Mouse (Mus musculus): ENCODE measurements at regions not wholly inside any gene's neighbourhood (a gene's known extent, or its start where the extent isn't known, plus 50 kb on each side); places are given as distances from the start of the nearest gene placed in this dataset.

- ATAC-seq (ENCODE audit: low read depth), result no peak
- no peaks in the 10 kb centered on the region for H3K27me3 ChIP-seq (ENCODE audit: control insufficient read depth, insufficient read depth, low read length)
- 83% methylated on average over 5 of the region's 5 CpGs for WGBS
These were observed 457.7 kb downstream of the Rnf144b start for GRCm38 (mm10) chr13:47580144-47580543.

GRCm38 (mm10) chr13:47585158-47585557 is 462.7 kb downstream of the Rnf144b start:
- no peak overlapping the region for H3K4me3 ChIP-seq (ENCODE audit: low read depth, low read length)
- no peaks in the 10 kb centered on the region for H3K27me3 ChIP-seq (ENCODE audit: control insufficient read depth, insufficient read depth, low read length)
- no peak for ATAC-seq (ENCODE audit: low read depth)
- H3K4me2 ChIP-seq (ENCODE audit: low read depth, low read length), result no peak overlapping the region
- H3K4me1 ChIP-seq (ENCODE audit: control insufficient read depth, insufficient read depth, low read length), result no peaks in the 10 kb centered on the region
- H3K36me3 ChIP-seq (ENCODE audit: control insufficient read depth, insufficient read depth, low read length), result no peaks in the 10 kb centered on the region
- H3K9me3 ChIP-seq (ENCODE audit: control insufficient read depth, low read length), result no peaks in the 10 kb centered on the region
- 75% methylated on average over 1 of the region's 1 CpGs for WGBS
- H3K27ac ChIP-seq (ENCODE audit: low read depth, low read length), result no peak overlapping the region
- no peak overlapping the region for H3K9ac ChIP-seq (replicated peaks; ENCODE audit: low read depth, low read length)

More at GRCm38 (mm10) chr13:47580144-47580543, 457.7 kb downstream of the Rnf144b start:
- Histone ChIP-seq H3K9ac (replicated peaks; ENCODE audit: low read depth, low read length) (no peak overlapping the region), H3K4me3 (ENCODE audit: low read depth, low read length) (no peak overlapping the region), H3K4me2 (ENCODE audit: low read depth, low read length) (no peak overlapping the region), H3K4me1 (ENCODE audit: control insufficient read depth, insufficient read depth, low read length) (no peaks in the 10 kb centered on the region), H3K27ac (ENCODE audit: low read depth, low read length) (no peak overlapping the region), H3K9me3 (ENCODE audit: control insufficient read depth, low read length) (no peaks in the 10 kb centered on the region), H3K36me3 (ENCODE audit: control insufficient read depth, insufficient read depth, low read length) (no peaks in the 10 kb centered on the region)

- no peak for ATAC-seq (ENCODE audit: low read depth)
- Histone ChIP-seq H3K4me1 (ENCODE audit: control insufficient read depth, insufficient read depth, low read length) (no peaks in the 10 kb centered on the region), H3K27me3 (ENCODE audit: control insufficient read depth, insufficient read depth, low read length) (no peaks in the 10 kb centered on the region), H3K36me3 (ENCODE audit: control insufficient read depth, insufficient read depth, low read length) (no peaks in the 10 kb centered on the region), H3K27ac (ENCODE audit: low read depth, low read length) (no peak overlapping the region), H3K4me2 (ENCODE audit: low read depth, low read length) (no peak overlapping the region), H3K9ac (replicated peaks; ENCODE audit: low read depth, low read length) (no peak overlapping the region), H3K4me3 (ENCODE audit: low read depth, low read length) (no peak overlapping the region), H3K9me3 (ENCODE audit: control insufficient read depth, low read length) (no peaks in the 10 kb centered on the region)
- WGBS, result 48% methylated on average over 1 of the region's 1 CpGs
These were observed 480.2 kb downstream of the Rnf144b start for GRCm38 (mm10) chr13:47602646-47603045.

- ATAC-seq (ENCODE audit: low read depth), result no peak
- 86% methylated on average over 4 of the region's 4 CpGs for WGBS
These were observed 489.0 kb downstream of the Rnf144b start for GRCm38 (mm10) chr13:47611439-47611838.

GRCm38 (mm10) chr13:47636511-47637103 is 514.2 kb downstream of the Rnf144b start:
- ATAC-seq (ENCODE audit: low read depth), result no peak
- no peak overlapping the region for H3K9ac ChIP-seq (replicated peaks; ENCODE audit: low read depth, low read length)
- no peak overlapping the region for H3K27ac ChIP-seq (ENCODE audit: low read depth, low read length)
- H3K9me3 ChIP-seq (ENCODE audit: control insufficient read depth, low read length), result no peaks in the 10 kb centered on the region
- no peaks in the 10 kb centered on the region for H3K36me3 ChIP-seq (ENCODE audit: control insufficient read depth, insufficient read depth, low read length)
- no peaks in the 10 kb centered on the region for H3K27me3 ChIP-seq (ENCODE audit: control insufficient read depth, insufficient read depth, low read length)
- WGBS, result 28% methylated on average over 8 of the region's 8 CpGs
- H3K4me1 ChIP-seq (ENCODE audit: control insufficient read depth, insufficient read depth, low read length), result peaks cover 6% of the 10 kb centered on the region; the same call in 1 of the 2 replicates
- no peak overlapping the region for H3K4me2 ChIP-seq (ENCODE audit: low read depth, low read length)
- no peak overlapping the region for H3K4me3 ChIP-seq (ENCODE audit: low read depth, low read length)

More at GRCm38 (mm10) chr13:47611439-47611838, 489.0 kb downstream of the Rnf144b start:
- Histone ChIP-seq H3K9ac (replicated peaks; ENCODE audit: low read depth, low read length) (no peak overlapping the region), H3K9me3 (ENCODE audit: control insufficient read depth, low read length) (no peaks in the 10 kb centered on the region), H3K27me3 (ENCODE audit: control insufficient read depth, insufficient read depth, low read length) (no peaks in the 10 kb centered on the region), H3K36me3 (ENCODE audit: control insufficient read depth, insufficient read depth, low read length) (no peaks in the 10 kb centered on the region), H3K27ac (ENCODE audit: low read depth, low read length) (no peak overlapping the region), H3K4me2 (ENCODE audit: low read depth, low read length) (no peak overlapping the region), H3K4me3 (ENCODE audit: low read depth, low read length) (no peak overlapping the region), H3K4me1 (ENCODE audit: control insufficient read depth, insufficient read depth, low read length) (no peaks in the 10 kb centered on the region)

- 91% methylated on average over 10 of the region's 10 CpGs for WGBS
These were observed 519.9 kb downstream of the Rnf144b start for GRCm38 (mm10) chr13:47642341-47642740.

GRCm38 (mm10) chr13:47645081-47645480 is 522.6 kb downstream of the Rnf144b start:
- Histone ChIP-seq H3K36me3 (ENCODE audit: control insufficient read depth, insufficient read depth, low read length) (no peaks in the 10 kb centered on the region), H3K4me2 (ENCODE audit: low read depth, low read length) (no peak overlapping the region), H3K9me3 (ENCODE audit: control insufficient read depth, low read length) (no peaks in the 10 kb centered on the region), H3K4me1 (ENCODE audit: control insufficient read depth, insufficient read depth, low read length) (no peaks in the 10 kb centered on the region), H3K27me3 (ENCODE audit: control insufficient read depth, insufficient read depth, low read length) (no peaks in the 10 kb centered on the region), H3K27ac (ENCODE audit: low read depth, low read length) (no peak overlapping the region), H3K4me3 (ENCODE audit: low read depth, low read length) (no peak overlapping the region), H3K9ac (replicated peaks; ENCODE audit: low read depth, low read length) (no peak overlapping the region)
- 49% methylated on average over 10 of the region's 10 CpGs for WGBS
- no peak for ATAC-seq (ENCODE audit: low read depth)

More at GRCm38 (mm10) chr13:47642341-47642740, 519.9 kb downstream of the Rnf144b start:
- H3K9me3 ChIP-seq (ENCODE audit: control insufficient read depth, low read length), result no peaks in the 10 kb centered on the region
- no peaks in the 10 kb centered on the region for H3K4me1 ChIP-seq (ENCODE audit: control insufficient read depth, insufficient read depth, low read length)
- H3K9ac ChIP-seq (replicated peaks; ENCODE audit: low read depth, low read length), result no peak overlapping the region
- no peak overlapping the region for H3K4me3 ChIP-seq (ENCODE audit: low read depth, low read length)
- no peak overlapping the region for H3K27ac ChIP-seq (ENCODE audit: low read depth, low read length)
- H3K36me3 ChIP-seq (ENCODE audit: control insufficient read depth, insufficient read depth, low read length), result no peaks in the 10 kb centered on the region
- ATAC-seq (ENCODE audit: low read depth), result no peak
- no peak overlapping the region for H3K4me2 ChIP-seq (ENCODE audit: low read depth, low read length)
- H3K27me3 ChIP-seq (ENCODE audit: control insufficient read depth, insufficient read depth, low read length), result no peaks in the 10 kb centered on the region

GRCm38 (mm10) chr13:47647693-47648092 is 525.2 kb downstream of the Rnf144b start:
- no peak overlapping the region for H3K4me3 ChIP-seq (ENCODE audit: low read depth, low read length)
- WGBS, result 65% methylated on average over 5 of the region's 5 CpGs
- ATAC-seq (ENCODE audit: low read depth), result no peak

GRCm38 (mm10) chr13:47650093-47650492 is 527.6 kb downstream of the Rnf144b start:
- Histone ChIP-seq H3K4me2 (ENCODE audit: low read depth, low read length) (no peak overlapping the region), H3K27ac (ENCODE audit: low read depth, low read length) (no peak overlapping the region), H3K4me1 (ENCODE audit: control insufficient read depth, insufficient read depth, low read length) (no peaks in the 10 kb centered on the region), H3K36me3 (ENCODE audit: control insufficient read depth, insufficient read depth, low read length) (no peaks in the 10 kb centered on the region), H3K4me3 (ENCODE audit: low read depth, low read length) (no peak overlapping the region), H3K9ac (replicated peaks; ENCODE audit: low read depth, low read length) (no peak overlapping the region), H3K9me3 (ENCODE audit: control insufficient read depth, low read length) (no peaks in the 10 kb centered on the region), H3K27me3 (ENCODE audit: control insufficient read depth, insufficient read depth, low read length) (no peaks in the 10 kb centered on the region)
- ATAC-seq (ENCODE audit: low read depth), result no peak
- WGBS, result 82% methylated on average over 13 of the region's 13 CpGs

More at GRCm38 (mm10) chr13:47647693-47648092, 525.2 kb downstream of the Rnf144b start:
- no peaks in the 10 kb centered on the region for H3K27me3 ChIP-seq (ENCODE audit: control insufficient read depth, insufficient read depth, low read length)
- H3K27ac ChIP-seq (ENCODE audit: low read depth, low read length), result no peak overlapping the region
- H3K4me2 ChIP-seq (ENCODE audit: low read depth, low read length), result no peak overlapping the region
- H3K9me3 ChIP-seq (ENCODE audit: control insufficient read depth, low read length), result no peaks in the 10 kb centered on the region
- H3K9ac ChIP-seq (replicated peaks; ENCODE audit: low read depth, low read length), result no peak overlapping the region
- H3K36me3 ChIP-seq (ENCODE audit: control insufficient read depth, insufficient read depth, low read length), result no peaks in the 10 kb centered on the region
- no peaks in the 10 kb centered on the region for H3K4me1 ChIP-seq (ENCODE audit: control insufficient read depth, insufficient read depth, low read length)

Measured in neural tube, embryonic 14.5 days (tissue).